Mouse (Mus musculus): ENCODE data around the gene Ighmbp2. TPM values are rescaled to one million over a fixed set of nuclear protein-coding genes. Genes with fewer than 3 reads are reported as not detected.

Gene Ighmbp2
- total RNA-seq (2012; rRNA removed) (11.0 and 11.2 TPM in 2 replicates), total RNA-seq (2014; rRNA removed) (7.1 and 7.6 TPM in 2 replicates), polyA plus RNA-seq (2012; ENCODE audit: insufficient read length, low read depth) (10.1 and 10.3 TPM in 2 replicates)

GRCm38 (mm10) chr19:3282572-3283467, at the start of gene Ighmbp2, which contains the start of gene Mrpl21:
Ighmbp2 (minus strand) TSS chr19:3283017.
Mrpl21 (plus strand) TSS chr19:3282901.
- H3K79me2 ChIP-seq (replicated peaks; ENCODE audit: control insufficient read depth, extremely low read depth, insufficient read depth, poor library complexity, severe bottlenecking), result peaks cover 27% of the 10 kb centered on the region
- peak within 1 kb of the TSS; percentile 92 to 97 (median 95) for H3K4me3 ChIP-seq (replicated peaks in 1 of 3; ENCODE audit: low read depth in 2 of 3, low read length in 2 of 3, poor library complexity in 1 of 3)
- dilution Hi-C loops (cut with MboI; ENCODE audit: extremely low pct_ligation_motif_present, extremely low pct_unique_long_range_greater_than_20kb, low sequenced_read_pairs), result no loop called here
- DNase-seq (ENCODE audit: extremely low read depth), result peak; percentile 87
- H3K36me3 ChIP-seq (replicated peaks in 1 of 2; ENCODE audit: control insufficient read depth in 1 of 2, insufficient read depth in 1 of 2, low read length in 1 of 2), result peaks cover 49 to 69% of the 10 kb centered on the region in 2 experiments
- peak within 1 kb of the TSS; percentile 5; the same call in 1 of the 2 replicates for H3K27ac ChIP-seq (ENCODE audit: insufficient read depth, low read depth)
- H3K4me2 ChIP-seq (ENCODE audit: insufficient read depth, low read depth, poor library complexity, severe bottlenecking), result peak within 1 kb of the TSS; percentile 86
- H3K9ac ChIP-seq (ENCODE audit: insufficient read depth, low read depth), result peak within 1 kb of the TSS; percentile 85
- peaks cover 9 to 28% of the 10 kb centered on the region in 2 experiments for H3K4me1 ChIP-seq (ENCODE audit: control insufficient read depth in 1 of 2, insufficient read depth in 2 of 2)
- no peaks in the 10 kb centered on the region for H3K27me3 ChIP-seq (replicated peaks)
- no peaks in the 10 kb centered on the region for H3K9me3 ChIP-seq (replicated peaks; ENCODE audit: low read length)
- in situ Hi-C loops (cut with MboI; ENCODE audit: low pct_ligation_motif_present, low pct_unique_long_range_greater_than_20kb, low sequenced_read_pairs), result loop anchor here (5.0 kb wide), 1 partner anchor 89 kb away; no protein-coding TSS in a partner anchor
- TF ChIP-seq RAD21 (IDR thresholded peaks at IDR 0.05; ENCODE audit: low read depth, low read length) (no peak), ZC3H11A (IDR thresholded peaks at IDR 0.05; ENCODE audit: low read depth, low read length) (no peak), JUN (IDR thresholded peaks at IDR 0.05; ENCODE audit: insufficient read depth, low read depth, low read length) (no peak), SIN3A (IDR thresholded peaks at IDR 0.05; ENCODE audit: low read length) (peak; percentile 91), TBP (conservative IDR thresholded peaks at IDR 0.05; ENCODE audit: low read depth, low read length) (peak; percentile 91), HCFC1 (IDR thresholded peaks at IDR 0.05; ENCODE audit: low read depth, low read length) (peak; percentile 98), CHD2 (IDR thresholded peaks at IDR 0.05; ENCODE audit: low read length) (peak; percentile 41; the same call in 1 of the 2 replicates), CHD1 (IDR thresholded peaks at IDR 0.05; ENCODE audit: low read depth, low read length) (0 out of 2 replicates have a peak, but pooled peaks have one; percentile 4), SMC3 (IDR thresholded peaks at IDR 0.05; ENCODE audit: low read depth, low read length) (no peak), MXI1 (IDR thresholded peaks at IDR 0.05; ENCODE audit: low read depth, low read length) (peak; percentile 83), MAZ (IDR thresholded peaks at IDR 0.05; ENCODE audit: low read depth, low read length) (0 out of 2 replicates have a peak, but pooled peaks have one; percentile 40), CTCF (conservative IDR thresholded peaks at IDR 0.05 in 1 of 2, IDR thresholded peaks at IDR 0.05 in 1 of 2; ENCODE audit: low read depth in 2 of 2, low read length in 2 of 2) (no peak), UBTF (IDR thresholded peaks at IDR 0.05; ENCODE audit: low read depth, low read length) (no peak), ZNF384 (IDR thresholded peaks at IDR 0.05; ENCODE audit: low read depth, low read length) (no peak), MAX (IDR thresholded peaks at IDR 0.05; ENCODE audit: low read length) (peak; percentile 87; the same call in 1 of the 2 replicates), MEF2A (IDR thresholded peaks at IDR 0.05; ENCODE audit: borderline replicate concordance, low read depth, low read length) (peak; percentile 71), ETS1 (conservative IDR thresholded peaks at IDR 0.05; ENCODE audit: low read depth, low read length) (peak; percentile 28; the same call in 1 of the 2 replicates), NRF1 (IDR thresholded peaks at IDR 0.05; ENCODE audit: low read depth, low read length) (peak; percentile 60), MYC (IDR thresholded peaks at IDR 0.05; ENCODE audit: low read depth, low read length) (peak; percentile 65; the same call in 1 of the 2 replicates), KAT2A (IDR thresholded peaks at IDR 0.05; ENCODE audit: insufficient replicate concordance, low read length) (peak; percentile 94), POLR2AphosphoS2 (IDR thresholded peaks at IDR 0.05; ENCODE audit: low read depth, low read length) (peak; percentile 80; the same call in 1 of the 2 replicates), POLR2A (IDR thresholded peaks at IDR 0.05; ENCODE audit: low read depth, low read length) (peak; percentile 87), BHLHE40 (IDR thresholded peaks at IDR 0.05; ENCODE audit: low read depth, low read length) (peak; percentile 21; the same call in 1 of the 2 replicates), USF1 (IDR thresholded peaks at IDR 0.05; ENCODE audit: low read depth, low read length) (no peak), JUND (conservative IDR thresholded peaks at IDR 0.05; ENCODE audit: low read depth, low read length) (no peak), ELF1 (IDR thresholded peaks at IDR 0.05; ENCODE audit: low read depth, low read length) (peak; percentile 89), IRF4 (IDR thresholded peaks at IDR 0.05; ENCODE audit: low read depth, low read length) (peak; percentile 68; the same call in 1 of the 2 replicates), E2F4 (IDR thresholded peaks at IDR 0.05; ENCODE audit: insufficient replicate concordance, low read depth, low read length) (peak; percentile 66; the same call in 1 of the 2 replicates), MAFK (IDR thresholded peaks at IDR 0.05; ENCODE audit: insufficient replicate concordance, low read length) (no peak), NELFE (IDR thresholded peaks at IDR 0.05; ENCODE audit: low read depth, low read length) (peak; percentile 93), RCOR1 (conservative IDR thresholded peaks at IDR 0.05; ENCODE audit: low read depth, low read length) (peak; percentile 86; the same call in 1 of the 2 replicates), EP300 (IDR thresholded peaks at IDR 0.05; ENCODE audit: low read length) (no peak), GABPA (IDR thresholded peaks at IDR 0.05; ENCODE audit: insufficient replicate concordance, low read depth, low read length) (peak; percentile 53; the same call in 1 of the 2 replicates), ZKSCAN1 (IDR thresholded peaks at IDR 0.05; ENCODE audit: borderline replicate concordance, low read depth, low read length) (no peak), ZMIZ1 (IDR thresholded peaks at IDR 0.05; ENCODE audit: low read depth, low read length) (peak; percentile 77), USF2 (conservative IDR thresholded peaks at IDR 0.05; ENCODE audit: low read depth, low read length) (no peak), PAX5 (IDR thresholded peaks at IDR 0.05; ENCODE audit: low read length) (no peak)

Measured in CH12.LX (cell line).